Mouse (Mus musculus) MEL (cell line): Measurements from ENCODE around the gene Ptprr. TPM values are rescaled to one million over a fixed set of nuclear protein-coding genes. Genes with fewer than 3 reads are reported as not detected.

Experiments
- DNase-seq: peaks from one replicate; pipeline ENCODE4 v3.0.0; 2011; ENCODE audit warnings: low read depth, low spot score
- H3K27ac ChIP-seq: 2 replicates; pipeline ENCODE4 v1.5.1; 2012; ENCODE audit warnings: low read depth, mild to moderate bottlenecking, control low read depth, low read length, moderate library complexity; ENCODE audit not compliant: control insufficient read depth
- H3K27me3 ChIP-seq, 2 experiments: fragments of 150-350 bp in 1 of 2; sonication (generic) in 1 of 2; 2 replicates each; pipeline ENCODE4 v1.6.1; 2012; ENCODE audit warnings: low read length in 2 of 2, mild to moderate bottlenecking in 2 of 2, improper control_type of control experiment in 1 of 2, moderate library complexity in 1 of 2; ENCODE audit not compliant: insufficient read depth in 2 of 2, control insufficient read depth in 1 of 2
- H3K36me3 ChIP-seq, 2 experiments: 2 replicates each; pipeline ENCODE4 v1.6.1; 2012 to 2014; ENCODE audit warnings: low read length in 2 of 2, improper control_type of control experiment in 1 of 2, inconsistent platforms in 1 of 2, mild to moderate bottlenecking in 1 of 2; ENCODE audit not compliant: insufficient read depth in 2 of 2, control insufficient read depth in 1 of 2
- H3K4me1 ChIP-seq, 2 experiments: fragments of 150-350 bp in 1 of 2; sonication (generic) in 1 of 2; 2 replicates each; pipeline ENCODE4 v1.6.1; 2012; ENCODE audit warnings: low read length in 2 of 2, improper control_type of control experiment in 1 of 2, mild to moderate bottlenecking in 1 of 2; ENCODE audit not compliant: insufficient read depth in 2 of 2, control insufficient read depth in 1 of 2
- H3K4me3 ChIP-seq, 2 experiments: fragments of 150-350 bp in 1 of 2; sonication (generic) in 1 of 2; 2 replicates each; pipeline ENCODE4 v1.5.1; 2012; ENCODE audit warnings: low read depth in 2 of 2, low read length in 2 of 2, mild to moderate bottlenecking in 2 of 2, moderate library complexity in 2 of 2, control low read depth in 1 of 2, improper control_type of control experiment in 1 of 2; ENCODE audit not compliant: control insufficient read depth in 1 of 2, insufficient read depth in 1 of 2
- H3K79me2 ChIP-seq: 2 replicates; pipeline ENCODE4 v1.6.1; 2012; ENCODE audit warnings: mild to moderate bottlenecking, low read length, moderate library complexity; ENCODE audit not compliant: control insufficient read depth, poor library complexity, insufficient read depth
- H3K9ac ChIP-seq: 2 replicates; pipeline ENCODE4 v1.6.1; 2012; ENCODE audit warnings: low read depth, mild to moderate bottlenecking, control low read depth, low read length, moderate library complexity; ENCODE audit not compliant: control insufficient read depth, poor library complexity, severe bottlenecking
- H3K9me3 ChIP-seq: fragments of 150-350 bp; sonication (generic); replicated peaks from 2 replicates; pipeline ENCODE4 v1.6.1; 2012; ENCODE audit warnings: mild to moderate bottlenecking, low read length, improper control_type of control experiment, moderate library complexity; ENCODE audit not compliant: insufficient read depth
- BHLHE40 ChIP-seq: IDR thresholded peaks from 2 replicates; pipeline ENCODE4 v1.6.1; 2012; ENCODE audit warnings: low read depth, mild to moderate bottlenecking, inconsistent platforms, low read length, improper control_type of control experiment, borderline replicate concordance
- CHD1 ChIP-seq: IDR thresholded peaks from 2 replicates; pipeline ENCODE4 v1.6.1; 2012; ENCODE audit warnings: low read depth, mild to moderate bottlenecking, inconsistent platforms, low read length, improper control_type of control experiment
- CTCF ChIP-seq, 3 experiments: IDR thresholded peaks in 2 of 3; conservative IDR thresholded peaks in 1 of 3; 2 replicates each; pipeline ENCODE4 v1.5.1; 2011 to 2012; ENCODE audit warnings: low read length in 3 of 3, low read depth in 2 of 3, mild to moderate bottlenecking in 2 of 3, improper control_type of control experiment in 1 of 3, inconsistent platforms in 1 of 3, mixed read lengths in 1 of 3, moderate library complexity in 1 of 3; ENCODE audit not compliant: control insufficient read depth in 1 of 3, insufficient read depth in 1 of 3, poor library complexity in 1 of 3, severe bottlenecking in 1 of 3
- E2F4 ChIP-seq: IDR thresholded peaks from 2 replicates; pipeline ENCODE4 v1.6.1; 2011; ENCODE audit warnings: low read depth, low read length, improper control_type of control experiment, borderline replicate concordance
- EP300 ChIP-seq, 2 experiments: IDR thresholded peaks; 2 replicates each; pipeline ENCODE4 v1.6.1; 2011; ENCODE audit warnings: improper control_type of control experiment in 2 of 2, low read length in 2 of 2, low read depth in 1 of 2, mild to moderate bottlenecking in 1 of 2
- ETS1 ChIP-seq: IDR thresholded peaks from 2 replicates; pipeline ENCODE4 v1.6.1; 2012; ENCODE audit warnings: low read depth, mild to moderate bottlenecking, inconsistent platforms, low read length, improper control_type of control experiment, moderate library complexity
- GABPA ChIP-seq: IDR thresholded peaks from 2 replicates; pipeline ENCODE4 v1.6.1; 2012; ENCODE audit warnings: low read depth, mild to moderate bottlenecking, inconsistent platforms, low read length, improper control_type of control experiment, moderate library complexity
- GATA1 ChIP-seq: IDR thresholded peaks from 2 replicates; pipeline ENCODE4 v1.6.1; 2011; ENCODE audit warnings: low read depth, low read length, improper control_type of control experiment
- JUND ChIP-seq: IDR thresholded peaks from 2 replicates; pipeline ENCODE4 v1.6.1; 2011; ENCODE audit warnings: low read depth, mild to moderate bottlenecking, improper control_type of control experiment, low read length
- KAT2A ChIP-seq: conservative IDR thresholded peaks from 2 replicates; pipeline ENCODE4 v1.6.1; 2012; ENCODE audit warnings: low read depth, low read length, improper control_type of control experiment, inconsistent platforms
- MXI1 ChIP-seq: IDR thresholded peaks from 2 replicates; pipeline ENCODE4 v1.6.1; 2011; ENCODE audit warnings: mild to moderate bottlenecking, low read depth, low read length, improper control_type of control experiment
- MYB ChIP-seq: IDR thresholded peaks from 2 replicates; pipeline ENCODE4 v1.6.1; 2011; ENCODE audit warnings: mild to moderate bottlenecking, low read depth, low read length, improper control_type of control experiment
- MYC ChIP-seq: IDR thresholded peaks from 2 replicates; pipeline ENCODE4 v1.6.1; 2011; ENCODE audit warnings: low read depth, mild to moderate bottlenecking, low read length, improper control_type of control experiment, moderate library complexity
- POLR2A ChIP-seq, 2 experiments: IDR thresholded peaks; 2 replicates each; pipeline ENCODE4 v1.6.1; 2011 to 2012; ENCODE audit warnings: low read length in 2 of 2, mild to moderate bottlenecking in 2 of 2, control low read depth in 1 of 2, improper control_type of control experiment in 1 of 2, low read depth in 1 of 2, moderate library complexity in 1 of 2; ENCODE audit not compliant: control insufficient read depth in 1 of 2, insufficient read depth in 1 of 2, poor library complexity in 1 of 2
- POLR2AphosphoS2 ChIP-seq: IDR thresholded peaks from 2 replicates; pipeline ENCODE4 v1.6.1; 2011; ENCODE audit warnings: low read length, improper control_type of control experiment
- POLR2AphosphoS5 ChIP-seq: IDR thresholded peaks from 2 replicates; pipeline ENCODE4 v1.6.1; 2012; ENCODE audit warnings: low read depth, borderline replicate concordance, mild to moderate bottlenecking, inconsistent platforms, low read length, moderate library complexity, mixed read lengths
- SIN3A ChIP-seq: IDR thresholded peaks from 2 replicates; pipeline ENCODE4 v1.6.1; 2012; ENCODE audit warnings: low read length, improper control_type of control experiment, inconsistent platforms
- TAL1 ChIP-seq: IDR thresholded peaks from 2 replicates; pipeline ENCODE4 v1.6.1; 2012; ENCODE audit warnings: mild to moderate bottlenecking, inconsistent platforms, low read length, moderate library complexity, mixed read lengths
- TBP ChIP-seq: IDR thresholded peaks from 2 replicates; pipeline ENCODE4 v1.8.0; 2011; ENCODE audit warnings: low read depth, low read length, improper control_type of control experiment
- UBTF ChIP-seq: IDR thresholded peaks from 2 replicates; pipeline ENCODE4 v1.6.1; 2012; ENCODE audit warnings: low read depth, mild to moderate bottlenecking, inconsistent platforms, low read length, improper control_type of control experiment, moderate library complexity, borderline replicate concordance; ENCODE audit not compliant: insufficient read depth
- ZC3H11A ChIP-seq: IDR thresholded peaks from 2 replicates; pipeline ENCODE4 v1.6.1; 2012; ENCODE audit warnings: low read depth, mild to moderate bottlenecking, inconsistent platforms, low read length, improper control_type of control experiment
- ZKSCAN1 ChIP-seq: IDR thresholded peaks from 2 replicates; pipeline ENCODE4 v1.6.1; 2012; ENCODE audit warnings: low read depth, mild to moderate bottlenecking, inconsistent platforms, low read length, improper control_type of control experiment, moderate library complexity
- ZNF384 ChIP-seq: IDR thresholded peaks from 2 replicates; pipeline ENCODE4 v1.6.1; 2012; ENCODE audit warnings: low read depth, mild to moderate bottlenecking, inconsistent platforms, low read length, improper control_type of control experiment
- polyA plus RNA-seq, 2 experiments: library from polyadenylated mRNA; stranded (reverse) in 1 of 2; unstranded in 1 of 2; fragments of >175 nt in 1 of 2; fragments of >200 nt in 1 of 2; gene quantifications; 2 replicates each; pipeline versions ENCODE4 v1.2.1 to v1.2.4; 2012; ENCODE audit warnings: low replicate concordance in 2 of 2, low read depth in 1 of 2; ENCODE audit not compliant: insufficient read length in 2 of 2, insufficient read depth in 1 of 2, missing spikeins in 1 of 2
- total RNA-seq: library from RNA; depleted of rRNA; stranded (reverse); fragments of 300-350 nt; gene quantifications from 2 replicates; pipeline ENCODE4 v1.2.3, GENCODE M21; 2012

The Ptprr gene
- total and polyA plus RNA-seq, 3 experiments: not detected

DNA sequence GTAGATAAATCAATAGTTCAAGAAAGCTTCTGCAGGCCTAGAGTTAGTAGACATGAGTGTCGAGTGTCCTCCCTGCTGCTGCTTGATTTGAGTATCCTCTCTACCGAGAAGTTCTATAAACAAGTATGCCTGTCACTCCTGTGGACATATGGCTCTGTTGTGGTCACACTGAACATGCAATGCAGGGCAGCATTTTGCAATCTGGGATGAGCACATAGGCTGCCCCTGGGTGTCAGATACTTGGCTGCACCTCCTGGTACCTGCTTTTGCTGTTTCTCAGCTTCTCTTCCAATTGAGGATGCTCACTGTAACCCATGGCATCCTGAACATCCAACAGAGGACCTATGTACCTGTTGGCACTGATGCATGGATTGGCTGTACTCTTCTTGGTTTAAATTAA is 291.4 kb downstream of the Ptprr start:
- H3K27me3 ChIP-seq: no peaks in the 10 kb centered on the region
- no peaks in the 10 kb centered on the region for H3K9me3 ChIP-seq
- no peak overlapping the region for H3K9ac ChIP-seq
- no peak overlapping the region for H3K4me3 ChIP-seq
- H3K79me2 ChIP-seq: no peaks in the 10 kb centered on the region
- no peaks in the 10 kb centered on the region for H3K36me3 ChIP-seq
- H3K4me1 ChIP-seq: no peaks in the 10 kb centered on the region
- DNase-seq: no peak
- no peak overlapping the region for H3K27ac ChIP-seq
- no peak for TF ChIP-seq BHLHE40
- TF ChIP-seq ETS1: no peak
- TF ChIP-seq MXI1: no peak
- no peak for TF ChIP-seq POLR2AphosphoS5
- no peak for TF ChIP-seq E2F4
- no peak for TF ChIP-seq CTCF (IDR thresholded peaks at IDR 0.05 in 2 of 3, conservative IDR thresholded peaks at IDR 0.05 in 1 of 3; ENCODE audit: control insufficient read depth in 1 of 3, insufficient read depth in 1 of 3, low read depth in 2 of 3, low read length in 3 of 3, poor library complexity in 1 of 3, severe bottlenecking in 1 of 3)
- no peak for TF ChIP-seq KAT2A
- TF ChIP-seq GABPA: no peak
- no peak for TF ChIP-seq EP300 (IDR thresholded peaks at IDR 0.05; ENCODE audit: low read depth in 1 of 2, low read length in 2 of 2)
- no peak for TF ChIP-seq JUND
- no peak for TF ChIP-seq ZNF384

DNA sequence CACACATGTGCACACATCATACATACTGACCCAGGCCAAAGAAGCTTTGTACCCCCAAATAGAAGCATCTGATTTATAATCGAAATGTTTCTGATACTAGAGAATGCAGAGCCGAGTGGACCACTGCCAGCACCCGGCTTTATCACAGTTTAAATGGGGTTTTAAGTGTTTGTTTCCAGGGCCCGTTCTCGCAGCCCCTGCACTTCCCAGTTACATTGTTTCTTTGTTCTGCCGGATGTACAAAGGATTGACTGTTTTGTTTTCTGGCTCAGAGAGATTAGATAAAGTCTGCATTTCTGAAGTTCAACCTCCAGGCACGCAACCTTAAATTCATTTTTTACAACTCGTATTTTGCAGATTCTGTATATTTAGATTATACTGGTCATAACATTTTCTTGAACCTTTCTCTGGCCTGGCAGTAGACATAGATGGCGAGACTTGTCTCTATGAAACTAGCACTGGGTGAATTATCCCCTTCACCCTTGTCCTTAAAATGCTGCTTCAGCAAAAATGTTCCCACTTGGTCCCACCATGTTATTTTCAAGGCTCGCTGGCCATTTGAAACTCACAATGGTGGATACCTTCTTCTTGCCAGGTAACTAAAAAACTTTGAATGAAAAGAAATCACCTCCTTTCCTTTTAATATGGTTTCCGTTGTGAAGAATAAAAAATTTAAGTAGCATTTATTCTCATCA is 292.6 kb downstream of the Ptprr start:
- Histone ChIP-seq H3K36me3 (no peaks in the 10 kb centered on the region), H3K27me3 (no peaks in the 10 kb centered on the region)

More for the DNA sequence above, 292.6 kb downstream of the Ptprr start:
- no peak for TF ChIP-seq GABPA
- no peak for TF ChIP-seq CHD1
- TF ChIP-seq POLR2AphosphoS5: no peak
- TF ChIP-seq ZNF384: no peak
- no peak for TF ChIP-seq ETS1
- no peak for TF ChIP-seq ZKSCAN1
- TF ChIP-seq SIN3A: no peak
- no peak for TF ChIP-seq MYB
- TF ChIP-seq GATA1: no peak
- no peak for TF ChIP-seq POLR2A (IDR thresholded peaks at IDR 0.05; ENCODE audit: control insufficient read depth in 1 of 2, insufficient read depth in 1 of 2, low read depth in 1 of 2, low read length in 2 of 2, poor library complexity in 1 of 2)
- TF ChIP-seq TAL1: no peak
- TF ChIP-seq TBP: no peak
- TF ChIP-seq MYC: no peak
- no peak for TF ChIP-seq ZC3H11A
- TF ChIP-seq POLR2AphosphoS2: no peak
- no peak for TF ChIP-seq E2F4
- TF ChIP-seq UBTF: no peak
- H3K9ac ChIP-seq: no peak overlapping the region
- no peaks in the 10 kb centered on the region for H3K79me2 ChIP-seq
- H3K9me3 ChIP-seq: no peaks in the 10 kb centered on the region
- no peaks in the 10 kb centered on the region for H3K4me1 ChIP-seq
- no peak for DNase-seq
- H3K27ac ChIP-seq: no peak overlapping the region
- H3K4me3 ChIP-seq: no peak overlapping the region
